ENCODE assay signal across 9 mouse cellular contexts in the genomic region with DNA sequence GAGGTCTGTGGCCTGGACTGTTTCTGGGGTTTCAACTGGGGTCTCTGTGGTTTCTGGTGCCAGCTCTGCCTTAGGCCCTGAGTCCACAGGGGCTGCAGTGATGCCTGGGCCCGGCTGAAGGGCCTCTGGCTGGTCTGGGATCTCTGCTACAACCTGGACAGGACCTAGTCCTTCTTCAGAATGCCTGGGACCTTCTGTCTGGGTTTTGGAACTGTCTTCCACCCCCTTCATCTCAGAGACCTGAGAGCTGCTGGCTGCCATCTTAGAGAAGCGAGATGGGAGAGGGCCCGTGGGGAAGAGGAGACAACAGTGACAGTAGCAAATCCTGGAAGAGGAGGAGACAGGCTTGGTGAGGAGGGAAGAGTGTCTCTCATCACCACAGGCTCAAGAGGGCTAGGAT. TPM values are rescaled to one million over a fixed set of nuclear protein-coding genes. Genes with fewer than 3 reads are reported as not detected.
DNase-seq lines count a peak whose midpoint lies in the region; ATAC-seq and TF ChIP-seq lines count a peak whose summit lies in the region.
"Had no signal": no experiment of that assay in that cellular context is flagged by ENCODE, and none has a peak within 500 bp of the region (broad histone marks: within the 10 kb centered on the region; RNA-seq: fewer than 3 reads in every experiment).

No protein-coding gene starts in this region.

- H3K27me3 ChIP-seq in heart, embryonic 10.5 days (ENCODE audit: insufficient read depth, poor library complexity, severe bottlenecking): no peaks in the 10 kb centered on the region
- H3K27me3 ChIP-seq in heart, postnatal 0 days (ENCODE audit: control insufficient read depth, insufficient read depth, low read length): no peaks in the 10 kb centered on the region
- H3K27me3 ChIP-seq in midbrain, embryonic 12.5 days: no peaks in the 10 kb centered on the region

- 66% methylated on average over 3 of the region's 3 CpGs for WGBS in heart, embryonic 10.5 days
- WGBS in heart, postnatal 0 days: 65% methylated on average over 3 of the region's 3 CpGs
- WGBS in midbrain, embryonic 12.5 days: 58% methylated on average over 3 of the region's 3 CpGs

- peak overlapping the region; percentile 65; the same call in 1 of the 2 replicates for H3K4me3 ChIP-seq in heart, embryonic 10.5 days
- no peak overlapping the region for H3K4me3 ChIP-seq in heart, postnatal 0 days (ENCODE audit: low read depth, low read length)
- peak overlapping the region; percentile 47 for H3K4me3 ChIP-seq in midbrain, embryonic 12.5 days

- TF ChIP-seq EP300 in heart, postnatal 0 days (IDR thresholded peaks at IDR 0.05; ENCODE audit: low read depth): no peak

- H3K9ac ChIP-seq in heart, postnatal 0 days (replicated peaks; ENCODE audit: low read depth, low read length): peak overlapping the region; percentile 46; the same call in 1 of the 2 replicates
- peak overlapping the region; percentile 69; the same call in 1 of the 2 replicates for H3K9ac ChIP-seq in midbrain, embryonic 12.5 days (replicated peaks)
- H3K9ac ChIP-seq: liver, embryonic 14.5 days had no signal

- no peaks in the 10 kb centered on the region for H3K9me3 ChIP-seq in heart, embryonic 10.5 days
- no peaks in the 10 kb centered on the region for H3K9me3 ChIP-seq in heart, postnatal 0 days (replicated peaks; ENCODE audit: control insufficient read depth, low read length)
- H3K9me3 ChIP-seq in midbrain, embryonic 12.5 days: no peaks in the 10 kb centered on the region

- H3K4me2 ChIP-seq in heart, postnatal 0 days (ENCODE audit: low read depth, low read length): peak overlapping the region; percentile 78
- peak overlapping the region; percentile 98 for H3K4me2 ChIP-seq in midbrain, embryonic 12.5 days (replicated peaks)

- no peak for DNase-seq in heart, embryonic 10.5 days (ENCODE audit: low spot score)
- no peak for DNase-seq in heart, postnatal 25 days (ENCODE audit: low spot score)
- DNase-seq in cerebellum, adult 9-11 months: peak; percentile 67
- no peak for DNase-seq in heart, postnatal 0 days (ENCODE audit: low spot score)
- DNase-seq in urinary bladder, adult 18-20 months (ENCODE audit: low spot score in 2 of 2): no peak

- ATAC-seq in heart, postnatal 0 days (ENCODE audit: insufficient read depth, low read depth): no peak
- no peak for ATAC-seq in midbrain, embryonic 12.5 days (ENCODE audit: low FRiP score, low read depth)
- ATAC-seq in granulocyte monocyte progenitor cell, adult 5-6 weeks (replicated peaks; ENCODE audit: poor library complexity, severe bottlenecking): no peak
- ATAC-seq in erythroblast, adult 5-6 weeks (replicated peaks; ENCODE audit: low FRiP score, poor library complexity, severe bottlenecking): no peak

- 0 out of 2 replicates have a peak overlapping the region, but pooled peaks have one; percentile 62 for H3K27ac ChIP-seq in heart, embryonic 10.5 days
- H3K27ac ChIP-seq in heart, postnatal 0 days (ENCODE audit: low read depth): no peak overlapping the region
- H3K27ac ChIP-seq in midbrain, embryonic 12.5 days (replicated peaks): peak overlapping the region; percentile 99; the same call in 1 of the 2 replicates
- H3K27ac ChIP-seq: liver, embryonic 14.5 days had no signal

- intact Hi-C loops in heart, postnatal 25 days (cut with DNase I): no loop called here

- peaks cover 91% of the 10 kb centered on the region for H3K4me1 ChIP-seq in heart, embryonic 10.5 days
- H3K4me1 ChIP-seq in heart, postnatal 0 days (ENCODE audit: control insufficient read depth, insufficient read depth): peaks cover 44% of the 10 kb centered on the region
- H3K4me1 ChIP-seq in midbrain, embryonic 12.5 days: peaks cover 87% of the 10 kb centered on the region

- TF ChIP-seq CTCF in heart, postnatal 0 days (IDR thresholded peaks at IDR 0.05; ENCODE audit: low read depth): no peak

- H3K36me3 ChIP-seq in heart, embryonic 10.5 days: peaks cover 38% of the 10 kb centered on the region
- H3K36me3 ChIP-seq in heart, postnatal 0 days (replicated peaks; ENCODE audit: control insufficient read depth, insufficient read depth, low read length): peaks cover 31% of the 10 kb centered on the region
- peaks cover 36% of the 10 kb centered on the region for H3K36me3 ChIP-seq in midbrain, embryonic 12.5 days

RNA-seq across cellular contexts. Expression of a gene that starts 0.9 kb away (rescaled TPM):
- polyA plus RNA-seq in heart, embryonic 10.5 days (2016; fragmentation: Nextera tagmentation; extraction: Ambion mirVana): 20.6 and 46.6 TPM in 2 replicates
- 10 to 100 TPM; 21.5 to 22.6 TPM for total RNA-seq in heart, postnatal 25 days (2021)
- total RNA-seq in heart, postnatal 0 days (2014; rRNA removed; ENCODE audit: low replicate concordance): 22.8 and 24.8 TPM in 2 replicates
- polyA plus RNA-seq in heart, postnatal 0 days (2015; fragmentation: Nextera tagmentation; extraction: Ambion mirVana): 5.7 and 44.5 TPM in 2 replicates
- 56.8 and 66.8 TPM in 2 replicates for polyA plus RNA-seq in midbrain, embryonic 12.5 days (2016; fragmentation: Nextera tagmentation; extraction: Ambion mirVana)
- 2.3 and 28.3 TPM in 2 replicates for total RNA-seq in granulocyte monocyte progenitor cell, adult 5-6 weeks (2014; fragmentation: Nextera tagmentation)
- total RNA-seq in granulocyte monocyte progenitor cell, adult 5-6 weeks (2017): 32.7 and 35.4 TPM in 2 replicates
- total RNA-seq in erythroblast, adult 5-6 weeks (2015; ENCODE audit: low replicate concordance): 1.7 and 1.9 TPM in 2 replicates
- total RNA-seq in erythroblast, adult 5-6 weeks (2017; ENCODE audit: low replicate concordance): 8.1 and 9.1 TPM in 2 replicates

RNA-seq across cellular contexts. Expression of a gene that starts 1.0 kb away (rescaled TPM):
- 2.4 and 3.2 TPM in 2 replicates for polyA plus RNA-seq in heart, embryonic 10.5 days (2016; fragmentation: Nextera tagmentation; extraction: Ambion mirVana)
- total RNA-seq in heart, postnatal 25 days (2021): 1 to 10 TPM in 1 of 2 experiments, under 1 TPM in 1; 0.60 to 1.2 TPM
- total RNA-seq in heart, postnatal 0 days (2014; rRNA removed; ENCODE audit: low replicate concordance): not detected in 2 replicates
- polyA plus RNA-seq in heart, postnatal 0 days (2015; fragmentation: Nextera tagmentation; extraction: Ambion mirVana): 0.23 and 1.1 TPM in 2 replicates
- polyA plus RNA-seq in midbrain, embryonic 12.5 days (2016; fragmentation: Nextera tagmentation; extraction: Ambion mirVana): 4.3 and 5.5 TPM in 2 replicates
- total RNA-seq in granulocyte monocyte progenitor cell, adult 5-6 weeks (2014; fragmentation: Nextera tagmentation): 1.8 and 6.9 TPM in 2 replicates
- total RNA-seq in granulocyte monocyte progenitor cell, adult 5-6 weeks (2017): 0.43 and 1.6 TPM in 2 replicates
- not detected in 2 replicates for total RNA-seq in erythroblast, adult 5-6 weeks (2015; ENCODE audit: low replicate concordance)
- 1.5 TPM in 1 of 2 replicates, not detected in the other for total RNA-seq in erythroblast, adult 5-6 weeks (2017; ENCODE audit: low replicate concordance)

RNA-seq across cellular contexts. Expression of a gene that starts 2.9 kb away (rescaled TPM):
- 64.1 and 99.6 TPM in 2 replicates for polyA plus RNA-seq in heart, embryonic 10.5 days (2016; fragmentation: Nextera tagmentation; extraction: Ambion mirVana)
- total RNA-seq in heart, postnatal 25 days (2021): 10 to 100 TPM; 12.5 to 12.9 TPM
- total RNA-seq in heart, postnatal 0 days (2014; rRNA removed; ENCODE audit: low replicate concordance): not detected in 2 replicates
- polyA plus RNA-seq in heart, postnatal 0 days (2015; fragmentation: Nextera tagmentation; extraction: Ambion mirVana): 21.7 and 44.8 TPM in 2 replicates
- 53.1 and 65.0 TPM in 2 replicates for polyA plus RNA-seq in midbrain, embryonic 12.5 days (2016; fragmentation: Nextera tagmentation; extraction: Ambion mirVana)
- total RNA-seq in granulocyte monocyte progenitor cell, adult 5-6 weeks (2014; fragmentation: Nextera tagmentation): 17.5 and 50.8 TPM in 2 replicates
- total RNA-seq in granulocyte monocyte progenitor cell, adult 5-6 weeks (2017): 3.4 and 27.2 TPM in 2 replicates
- total RNA-seq in erythroblast, adult 5-6 weeks (2015; ENCODE audit: low replicate concordance): 13.4 and 18.8 TPM in 2 replicates
- total RNA-seq in erythroblast, adult 5-6 weeks (2017; ENCODE audit: low replicate concordance): 7.0 and 7.1 TPM in 2 replicates

RNA-seq across cellular contexts. Expression of a gene that starts 3.7 kb away (rescaled TPM):
- polyA plus RNA-seq in heart, embryonic 10.5 days (2016; fragmentation: Nextera tagmentation; extraction: Ambion mirVana): 0.41 TPM in 1 of 2 replicates, not detected in the other
- 1 to 10 TPM in 1 of 2 experiments, not detected in 1; 1.7 TPM for total RNA-seq in heart, postnatal 25 days (2021)
- total RNA-seq in heart, postnatal 0 days (2014; rRNA removed; ENCODE audit: low replicate concordance): not detected in 2 replicates
- not detected in 2 replicates for polyA plus RNA-seq in heart, postnatal 0 days (2015; fragmentation: Nextera tagmentation; extraction: Ambion mirVana)
- 0.32 and 0.39 TPM in 2 replicates for polyA plus RNA-seq in midbrain, embryonic 12.5 days (2016; fragmentation: Nextera tagmentation; extraction: Ambion mirVana)
- total RNA-seq in granulocyte monocyte progenitor cell, adult 5-6 weeks (2014; fragmentation: Nextera tagmentation): not detected in 2 replicates
- total RNA-seq in granulocyte monocyte progenitor cell, adult 5-6 weeks (2017): 10.5 TPM in 1 of 2 replicates, not detected in the other
- total RNA-seq in erythroblast, adult 5-6 weeks (2015; ENCODE audit: low replicate concordance): not detected in 2 replicates
- total RNA-seq in erythroblast, adult 5-6 weeks (2017; ENCODE audit: low replicate concordance): not detected in 2 replicates

RNA-seq across cellular contexts. Expression of a gene that starts 5.6 kb away (rescaled TPM):
- polyA plus RNA-seq in heart, embryonic 10.5 days (2016; fragmentation: Nextera tagmentation; extraction: Ambion mirVana): 8.4 and 9.9 TPM in 2 replicates
- total RNA-seq in heart, postnatal 25 days (2021): 10 to 100 TPM; 44.9 to 47.3 TPM
- 24.2 and 32.5 TPM in 2 replicates for total RNA-seq in heart, postnatal 0 days (2014; rRNA removed; ENCODE audit: low replicate concordance)
- 16.1 and 17.4 TPM in 2 replicates for polyA plus RNA-seq in heart, postnatal 0 days (2015; fragmentation: Nextera tagmentation; extraction: Ambion mirVana)
- polyA plus RNA-seq in midbrain, embryonic 12.5 days (2016; fragmentation: Nextera tagmentation; extraction: Ambion mirVana): 5.0 and 5.8 TPM in 2 replicates
- total RNA-seq in granulocyte monocyte progenitor cell, adult 5-6 weeks (2014; fragmentation: Nextera tagmentation): 9.8 and 13.1 TPM in 2 replicates
- total RNA-seq in granulocyte monocyte progenitor cell, adult 5-6 weeks (2017): 17.7 and 22.1 TPM in 2 replicates
- total RNA-seq in erythroblast, adult 5-6 weeks (2015; ENCODE audit: low replicate concordance): 1.5 and 1.9 TPM in 2 replicates
- total RNA-seq in erythroblast, adult 5-6 weeks (2017; ENCODE audit: low replicate concordance): 5.5 and 7.7 TPM in 2 replicates
